Mouse (Mus musculus): Measurements from ENCODE around the gene Dnaja3.
"Not testable (repeated sequence)": the region's sequence is repeated elsewhere in the genome, so short reads cannot be mapped to it uniquely, and the experiment has no call there.

Gene Dnaja3

DNA sequence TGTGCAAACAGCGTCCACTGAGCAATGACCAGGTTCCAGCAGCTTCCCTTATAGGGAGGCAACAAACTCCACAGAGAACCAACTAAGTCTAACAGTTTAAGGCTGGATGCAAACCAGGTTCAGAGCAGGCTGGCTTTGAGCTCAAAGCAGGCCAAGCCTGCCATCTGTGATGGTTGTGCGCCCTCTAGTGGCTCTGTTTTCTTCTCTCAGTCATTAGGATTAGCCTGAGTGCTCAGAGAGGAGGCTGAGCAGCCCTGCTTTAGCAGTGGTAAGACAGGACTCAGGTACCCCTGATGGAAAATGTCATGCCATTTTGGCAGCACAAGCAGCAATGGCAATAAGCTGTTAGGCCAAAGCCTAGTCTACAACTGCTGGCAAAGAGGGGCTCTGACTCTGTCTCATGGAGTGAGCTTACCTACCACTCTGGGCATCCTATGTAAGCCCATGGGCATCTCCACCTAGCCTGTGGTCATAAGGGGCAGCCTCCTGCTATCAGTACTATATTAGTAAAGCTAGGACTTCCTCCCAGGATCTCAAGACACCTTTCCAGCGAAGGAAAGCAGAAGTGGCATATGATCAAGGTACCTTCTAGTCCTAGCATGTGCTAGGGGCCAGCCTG, 27.5 kb downstream of the Dnaja3 start:
- DNase-seq (ENCODE audit: low spot score in 2 of 2), result peak; percentile 55 to 84

- DNase-seq (ENCODE audit: low spot score in 2 of 2), result no peak
Measured at GRCm38 (mm10) chr16:4670317-4670716, 30.5 kb downstream of the Dnaja3 start.

GRCm38 (mm10) chr16:4674091-4674490, 34.3 kb downstream of the Dnaja3 start:
- no peak for DNase-seq (ENCODE audit: low spot score in 2 of 2)

DNA sequence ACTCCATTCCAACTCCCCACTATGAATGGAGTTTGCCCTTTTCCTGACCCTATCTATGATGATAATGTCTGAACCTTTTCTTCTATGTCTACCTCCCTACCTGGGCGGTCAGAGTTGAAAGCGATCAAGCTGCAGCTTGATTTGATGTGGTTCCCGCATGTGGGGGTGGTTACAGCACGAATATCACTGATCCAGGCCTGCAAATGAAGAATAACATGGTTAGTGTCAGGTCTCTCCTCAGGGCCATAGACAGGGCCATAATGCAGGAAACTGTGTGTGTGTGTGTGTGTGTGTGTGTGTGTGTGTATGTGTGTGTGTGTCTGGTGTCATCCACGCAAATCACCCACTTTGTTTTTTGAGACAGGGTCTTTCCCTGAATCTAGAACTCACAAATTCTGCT, 37.0 kb downstream of the Dnaja3 start:
- DNase-seq (ENCODE audit: low spot score in 2 of 2), result no peak

DNA sequence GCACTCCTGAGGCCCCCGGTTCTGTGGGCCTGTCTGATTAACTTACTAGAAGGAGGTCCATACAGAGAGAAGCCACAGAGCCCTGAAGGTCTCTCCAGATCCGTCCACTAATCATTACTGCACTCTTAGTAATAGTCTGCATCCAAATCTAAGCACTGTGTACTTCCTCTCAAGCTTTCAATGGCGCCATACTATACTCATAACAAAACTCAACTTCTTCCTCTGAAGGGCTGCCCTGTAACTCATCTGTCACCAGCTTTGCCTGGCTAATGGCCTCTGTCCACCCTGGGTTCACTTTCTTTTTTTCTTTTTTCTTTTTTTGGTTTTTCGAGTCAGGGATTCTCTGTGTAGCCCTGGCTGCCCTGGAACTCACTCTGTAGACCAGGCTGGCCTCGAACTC, 38.3 kb downstream of the Dnaja3 start:
- DNase-seq (ENCODE audit: low spot score in 2 of 2), result no peak

DNA sequence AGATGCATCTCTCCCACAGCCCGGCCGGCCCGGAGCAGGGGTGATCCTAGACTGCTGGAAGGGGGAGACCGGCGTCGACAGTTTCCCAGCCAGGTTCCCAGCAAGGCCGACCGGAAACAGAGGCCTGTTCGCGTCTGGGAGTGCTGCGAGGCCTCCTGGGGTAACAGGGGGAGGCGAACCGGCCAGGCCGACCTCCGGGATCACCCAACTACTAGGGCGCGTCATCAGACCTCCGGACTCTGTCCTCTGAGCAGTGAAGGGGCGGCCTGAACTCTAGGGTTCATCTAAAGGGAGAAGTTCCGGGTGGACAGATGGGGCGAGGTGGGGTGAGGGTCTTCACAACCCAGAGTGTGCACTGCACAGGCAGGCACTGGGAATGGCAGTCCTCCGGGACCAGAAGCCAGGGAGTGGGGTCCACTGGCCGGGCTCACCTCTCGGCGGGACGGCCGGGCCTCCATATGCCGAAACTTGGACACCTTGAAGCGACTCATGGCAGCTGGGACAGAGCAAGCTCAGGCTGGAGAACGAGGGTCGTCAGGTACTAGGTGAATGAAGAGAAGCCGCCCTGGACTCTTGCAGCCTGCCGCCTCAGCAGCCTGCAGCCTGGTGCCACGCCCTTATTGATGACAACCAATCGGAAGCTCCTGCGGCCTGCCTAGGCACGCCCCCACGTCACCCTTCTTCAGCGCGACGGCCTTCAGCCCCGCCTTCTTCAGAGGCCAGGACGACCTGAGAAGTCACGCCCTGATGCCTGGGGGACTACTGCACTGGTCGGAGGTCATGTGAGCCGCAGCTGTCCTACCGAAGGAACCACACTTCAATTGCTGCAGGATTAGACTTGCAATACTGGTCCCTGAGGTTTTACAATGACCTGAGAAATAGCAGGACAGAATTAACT, 39.6 kb downstream of the Dnaja3 start, which contains the start of gene Coro7:
Gene Coro7, minus strand, starts transcription at position 657 of the 898 bp plus-strand sequence.
- DNase-seq (ENCODE audit: low spot score in 2 of 2), result peak; percentile 76 to 83

- not testable (repeated sequence) for DNase-seq (ENCODE audit: low spot score in 2 of 2)
Measured at GRCm38 (mm10) chr16:4680922-4681455, 41.2 kb downstream of the Dnaja3 start.

DNA sequence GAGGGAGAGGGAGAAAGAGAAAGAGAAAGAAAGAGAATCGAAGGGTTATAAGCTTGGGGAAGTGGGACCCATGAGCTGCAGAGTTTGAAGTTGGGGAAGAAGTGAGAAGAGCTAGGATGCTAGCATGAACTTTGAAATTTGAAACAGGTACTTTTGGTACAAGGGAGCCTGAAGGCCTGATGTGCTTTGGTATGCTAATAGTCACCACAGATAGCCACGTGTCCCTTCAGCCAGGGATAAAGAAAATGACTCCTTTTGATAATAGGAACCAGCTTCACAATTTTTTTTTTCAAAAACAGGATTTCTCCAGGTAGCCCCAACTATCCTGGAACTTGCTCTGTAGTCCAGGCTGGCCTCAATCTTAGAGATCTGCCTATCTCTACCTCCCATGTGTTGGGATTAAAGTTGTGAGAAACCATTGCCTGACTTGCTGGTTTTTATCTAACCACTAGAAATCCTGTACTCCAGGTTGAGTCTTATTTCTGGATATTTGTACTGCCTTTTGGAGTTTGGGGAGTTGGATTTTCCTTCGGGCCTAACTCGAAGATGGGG, 42.9 kb downstream of the Dnaja3 start:
- no peak for DNase-seq (ENCODE audit: low spot score in 2 of 2)

DNA sequence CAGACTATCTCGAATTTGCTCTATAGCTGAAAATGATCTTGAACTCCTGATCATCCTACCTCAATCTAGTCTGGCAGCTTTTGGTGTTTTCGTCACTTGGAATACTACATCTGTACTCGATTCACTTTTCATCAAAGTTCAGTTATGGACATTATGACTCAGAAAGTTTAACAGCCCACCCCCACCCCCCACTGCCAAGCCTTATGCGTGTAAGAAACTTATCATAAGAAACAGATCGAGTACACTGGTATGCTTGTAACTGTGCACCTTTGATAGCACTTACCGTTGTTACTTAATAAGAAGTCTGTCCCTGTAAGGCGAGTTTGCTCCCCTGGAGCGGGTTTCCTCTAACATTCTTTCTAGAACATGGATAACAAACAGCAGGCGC, 43.4 kb downstream of the Dnaja3 start:
- DNase-seq (ENCODE audit: low spot score in 2 of 2), result no peak

GRCm38 (mm10) chr16:4683581-4684456, 44.0 kb downstream of the Dnaja3 start:
- peak; percentile 88 to 94 for DNase-seq (ENCODE audit: low spot score in 2 of 2)

DNA sequence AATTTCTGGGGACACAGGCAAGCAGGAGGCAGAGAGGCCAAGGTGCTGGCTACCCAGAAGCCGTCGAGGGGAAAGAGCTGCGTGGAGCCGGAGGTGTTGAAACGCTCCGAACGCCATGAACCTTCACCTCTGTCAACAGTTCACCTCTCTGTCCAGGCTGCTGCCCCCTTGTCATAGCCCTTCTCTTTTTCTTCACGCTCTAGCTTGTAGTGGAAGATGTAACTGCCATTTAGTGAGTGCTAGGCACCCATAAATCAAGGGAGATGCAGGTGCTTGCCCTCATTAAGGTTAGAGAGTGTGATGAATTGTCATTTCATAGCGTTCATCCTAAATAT, 44.6 kb downstream of the Dnaja3 start:
- DNase-seq (ENCODE audit: low spot score in 2 of 2), result no peak

GRCm38 (mm10) chr16:4689371-4689770, 49.6 kb downstream of the Dnaja3 start:
- DNase-seq (ENCODE audit: low spot score in 2 of 2), result not testable (repeated sequence)

GRCm38 (mm10) chr16:4701211-4701610, 61.4 kb downstream of the Dnaja3 start:
- DNase-seq (ENCODE audit: low spot score in 2 of 2), result no peak

DNA sequence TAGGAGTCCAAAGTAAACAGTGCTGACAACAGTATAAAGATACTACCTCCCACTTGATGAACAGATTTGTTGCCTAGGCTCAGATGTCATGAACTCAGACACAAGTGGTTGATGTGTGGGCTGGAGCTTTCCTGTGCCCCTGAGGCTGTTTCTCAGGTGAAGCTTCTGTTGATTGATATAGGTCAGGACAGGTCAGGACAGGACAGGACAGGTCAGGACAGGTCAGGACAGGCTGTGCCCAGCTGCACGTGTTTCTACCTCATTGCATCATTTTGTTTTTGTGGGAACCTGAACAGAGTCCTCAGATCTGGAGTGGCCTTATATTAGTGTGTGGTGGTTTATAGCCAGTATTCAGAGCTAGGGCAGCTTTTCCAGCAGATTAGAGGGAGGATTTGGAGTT, 62.9 kb downstream of the Dnaja3 start:
- no peak for DNase-seq (ENCODE audit: low spot score in 2 of 2)

DNA sequence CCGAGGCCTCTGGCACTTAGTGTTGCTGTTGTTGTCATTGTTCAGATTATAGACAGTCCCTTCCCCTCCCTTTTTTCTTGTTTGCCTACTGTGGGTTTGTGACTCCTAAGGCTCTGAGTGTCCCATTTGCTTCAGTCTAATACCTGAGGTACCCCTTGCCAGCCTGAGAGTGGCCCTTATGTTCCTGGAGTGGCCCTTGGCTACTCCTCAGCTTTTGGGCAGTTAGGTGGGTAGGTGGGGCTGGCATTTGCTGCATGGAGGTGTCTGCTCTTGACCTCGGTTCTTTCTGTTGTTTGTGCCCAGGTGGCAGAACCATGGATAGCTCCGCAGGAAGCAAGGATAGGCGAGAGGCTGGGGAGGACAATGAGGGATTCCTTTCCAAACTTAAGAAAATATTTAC, 65.8 kb downstream of the Dnaja3 start:
- no peak for DNase-seq (ENCODE audit: low spot score in 2 of 2)

GRCm38 (mm10) chr16:4711173-4711572, 71.4 kb downstream of the Dnaja3 start:
- no peak for DNase-seq (ENCODE audit: low spot score in 2 of 2)

- no peak for DNase-seq (ENCODE audit: low spot score in 2 of 2)
Measured at GRCm38 (mm10) chr16:4713861-4714710, 74.3 kb downstream of the Dnaja3 start.

DNA sequence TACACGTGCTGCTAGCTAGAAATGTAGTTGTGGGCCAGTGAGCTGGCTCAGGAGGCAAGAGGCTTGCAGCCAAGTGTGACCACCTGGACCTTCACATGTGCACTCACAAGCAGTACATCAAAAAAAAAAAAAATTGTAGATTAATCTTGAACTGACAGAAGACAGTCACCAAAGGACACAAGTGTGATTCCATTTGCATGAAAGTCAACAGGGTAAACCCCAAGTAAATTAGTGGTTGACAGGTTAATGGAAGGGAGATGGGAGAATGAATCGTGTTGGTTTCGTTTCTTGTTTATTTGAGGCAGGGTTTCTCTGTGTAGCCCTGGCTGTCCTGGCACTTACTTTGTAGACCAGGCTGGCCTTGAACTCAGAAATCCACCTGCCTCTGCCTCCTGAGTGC, 78.1 kb downstream of the Dnaja3 start:
- DNase-seq (ENCODE audit: low spot score in 2 of 2), result no peak

GRCm38 (mm10) chr16:4718753-4719518, 79.1 kb downstream of the Dnaja3 start, which contains the start of gene Nmral1:
Gene Nmral1 (minus strand): TSS chr16:4719356.
- DNase-seq (ENCODE audit: low spot score in 2 of 2), result peak; percentile 37
